Mouse (Mus musculus) hindbrain, embryonic 15.5 days (tissue): ENCODE data around the gene Glp1r. TPM values are rescaled to one million over a fixed set of nuclear protein-coding genes. Genes with fewer than 3 reads are reported as not detected.

Experiments used
- ATAC-seq: fragments of 200-750 bp; cut with Nextera tagmentation; 2 replicates; pipeline ENCODE4 v1.8.0; 2017; ENCODE audit warnings: low read depth, moderate number of reproducible peaks, moderate TSS enrichment; ENCODE audit not compliant: low FRiP score
- H3K27ac ChIP-seq: fragments of 300-500 bp; sonication (generic); replicated peaks from 2 replicates; pipeline ENCODE4 v1.5.1; 2015; ENCODE audit warnings: mild to moderate bottlenecking, inconsistent platforms
- H3K27me3 ChIP-seq: fragments of 300-500 bp; sonication (generic); 2 replicates; pipeline ENCODE4 v1.6.1; 2015; ENCODE audit warnings: control low read depth, inconsistent platforms
- H3K36me3 ChIP-seq: fragments of 300-500 bp; sonication (generic); 2 replicates; pipeline ENCODE4 v1.6.1; 2015; ENCODE audit warnings: control low read depth, inconsistent platforms
- H3K4me1 ChIP-seq: fragments of 300-500 bp; sonication (generic); replicated peaks from 2 replicates; pipeline ENCODE4 v1.6.1; 2015; ENCODE audit warnings: control low read depth, inconsistent platforms
- H3K4me2 ChIP-seq: fragments of 300-500 bp; sonication (generic); 2 replicates; pipeline ENCODE4 v1.6.1; 2015; ENCODE audit warnings: moderate library complexity, mild to moderate bottlenecking, inconsistent platforms
- H3K4me3 ChIP-seq: fragments of 300-500 bp; sonication (generic); 2 replicates; pipeline ENCODE4 v1.5.1; 2015; ENCODE audit warnings: mild to moderate bottlenecking, inconsistent platforms
- H3K9ac ChIP-seq: fragments of 300-500 bp; sonication (generic); 2 replicates; pipeline ENCODE4 v1.6.1; 2015; ENCODE audit warnings: inconsistent platforms
- H3K9me3 ChIP-seq: fragments of 300-500 bp; sonication (generic); 2 replicates; pipeline ENCODE4 v1.6.1; 2016; ENCODE audit warnings: control low read depth, inconsistent platforms
- WGBS: fragments of 180-500 bp; shearing (Covaris S2); methylation state at CpG from one replicate; pipeline ENCODE4 v1.1.7; 2015; 5-methylcytosine and 5-hydroxymethylcytosine counted together
- polyA plus RNA-seq: library from polyadenylated mRNA; unstranded; fragments of >200 nt; fragmentation: Nextera tagmentation; extraction: Ambion mirVana; gene quantifications from 2 replicates; pipeline ENCODE4 v1.2.1, GENCODE M21; 2015

The Glp1r gene
- polyA plus RNA-seq, 1 experiment from 2014 or later: 0.95 TPM

DNA sequence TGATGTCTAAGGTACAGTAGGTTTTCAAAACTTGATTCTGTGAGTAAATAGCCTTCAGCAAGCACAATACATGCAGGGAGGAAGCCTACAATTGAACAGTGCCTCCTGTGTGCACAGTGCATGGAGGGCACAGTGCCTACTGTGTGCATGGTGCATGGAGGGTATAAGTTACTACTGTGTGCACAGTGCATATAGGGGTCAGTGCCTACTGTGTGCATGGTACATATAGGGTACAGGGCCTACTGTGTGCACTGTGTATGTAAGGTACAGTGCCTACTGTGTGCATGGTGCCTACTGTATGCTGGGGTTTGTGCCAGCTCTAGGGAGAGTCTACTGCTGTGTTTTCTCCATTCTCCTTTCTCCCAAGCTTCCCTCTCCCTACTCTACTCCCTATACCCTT, 12.6 kb downstream of the Glp1r start:
- H3K4me3 ChIP-seq: no peak overlapping the region
- no peak overlapping the region for H3K9ac ChIP-seq
- no peak overlapping the region for H3K4me2 ChIP-seq
- no peaks in the 10 kb centered on the region for H3K27me3 ChIP-seq
- peaks cover 12% of the 10 kb centered on the region for H3K4me1 ChIP-seq
- no peaks in the 10 kb centered on the region for H3K9me3 ChIP-seq
- no peaks in the 10 kb centered on the region for H3K36me3 ChIP-seq
- ATAC-seq: 0 out of 2 replicates have a peak, but pooled peaks have one; percentile 52
- no peak overlapping the region for H3K27ac ChIP-seq

DNA sequence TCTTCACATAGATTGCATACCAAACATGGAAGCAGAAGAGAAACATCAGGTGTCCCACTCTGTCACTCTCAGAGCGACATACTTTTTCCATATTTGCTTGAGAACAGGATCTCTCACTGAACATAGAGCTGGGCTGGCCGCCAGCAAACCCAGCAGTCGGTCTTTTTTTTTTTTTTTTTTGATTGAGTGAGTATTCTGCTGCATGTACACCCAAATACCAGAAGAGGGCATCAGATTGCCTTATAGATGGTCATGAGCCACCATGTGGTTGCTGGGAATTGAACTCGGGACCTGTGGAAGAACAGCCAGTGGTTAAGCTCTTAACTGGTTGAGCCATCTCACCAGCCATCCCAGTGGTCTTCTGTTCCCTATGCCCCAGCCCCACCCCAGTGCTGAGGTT, 21.9 kb downstream of the Glp1r start:
- Histone ChIP-seq H3K27ac (no peak overlapping the region), H3K4me1 (no peaks in the 10 kb centered on the region), H3K27me3 (no peaks in the 10 kb centered on the region), H3K36me3 (no peaks in the 10 kb centered on the region), H3K4me2 (no peak overlapping the region), H3K9me3 (no peaks in the 10 kb centered on the region), H3K4me3 (no peak overlapping the region), H3K9ac (no peak overlapping the region)
- ATAC-seq: no peak
- WGBS: 68% methylated on average over 4 of the region's 4 CpGs

DNA sequence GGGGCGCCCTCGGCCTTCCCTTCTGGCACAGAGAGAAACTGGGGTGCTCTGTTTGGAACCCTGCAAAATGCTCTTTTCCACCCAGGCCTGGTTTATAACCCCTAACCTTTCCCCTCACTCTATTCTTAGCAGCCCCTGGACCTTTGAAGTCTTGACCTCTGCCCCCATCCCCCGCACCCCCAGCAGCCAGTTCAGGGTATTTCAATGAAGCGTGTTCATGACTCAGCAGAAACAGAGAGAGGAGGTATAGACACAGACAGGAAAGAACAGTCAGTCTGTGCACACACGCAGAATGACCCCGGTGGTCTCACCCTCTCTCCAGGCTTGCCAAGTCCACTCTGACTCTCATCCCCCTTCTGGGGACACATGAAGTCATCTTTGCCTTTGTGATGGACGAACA, 29.2 kb downstream of the Glp1r start:
- no peak overlapping the region for H3K4me2 ChIP-seq
- H3K9ac ChIP-seq: no peak overlapping the region
- H3K4me1 ChIP-seq: no peaks in the 10 kb centered on the region
- H3K36me3 ChIP-seq: no peaks in the 10 kb centered on the region
- no peak overlapping the region for H3K4me3 ChIP-seq
- no peaks in the 10 kb centered on the region for H3K27me3 ChIP-seq
- no peak for ATAC-seq
- H3K27ac ChIP-seq: no peak overlapping the region
- H3K9me3 ChIP-seq: no peaks in the 10 kb centered on the region
- 80% methylated on average over 7 of the region's 7 CpGs for WGBS

DNA sequence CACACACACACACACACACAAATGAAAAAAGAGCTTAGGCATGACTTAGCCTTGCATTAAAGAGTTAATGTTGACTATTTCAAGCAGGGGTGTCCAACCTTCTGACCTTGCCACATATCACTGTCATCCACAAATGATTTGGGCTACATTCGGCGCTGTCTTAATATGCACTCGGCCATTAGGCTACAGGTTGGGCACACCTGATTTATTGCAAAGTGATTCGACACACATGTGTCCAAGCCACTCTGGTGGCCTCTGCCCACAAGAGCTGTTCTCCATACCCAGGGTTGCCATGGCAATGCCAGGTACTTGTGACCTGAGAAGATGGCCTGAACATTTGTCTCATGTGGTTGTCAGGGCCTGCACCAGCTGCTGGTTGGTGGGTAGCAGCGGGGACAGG, 31.2 kb downstream of the Glp1r start:
- H3K27me3 ChIP-seq: no peaks in the 10 kb centered on the region
- WGBS: 80% methylated on average over 5 of the region's 5 CpGs
- H3K4me2 ChIP-seq: no peak overlapping the region
- peaks cover 9% of the 10 kb centered on the region; the same call in 1 of the 2 replicates for H3K4me1 ChIP-seq
- H3K4me3 ChIP-seq: no peak overlapping the region
- no peak overlapping the region for H3K9ac ChIP-seq
- H3K36me3 ChIP-seq: no peaks in the 10 kb centered on the region
- no peak overlapping the region for H3K27ac ChIP-seq
- ATAC-seq: no peak
- no peaks in the 10 kb centered on the region for H3K9me3 ChIP-seq

DNA sequence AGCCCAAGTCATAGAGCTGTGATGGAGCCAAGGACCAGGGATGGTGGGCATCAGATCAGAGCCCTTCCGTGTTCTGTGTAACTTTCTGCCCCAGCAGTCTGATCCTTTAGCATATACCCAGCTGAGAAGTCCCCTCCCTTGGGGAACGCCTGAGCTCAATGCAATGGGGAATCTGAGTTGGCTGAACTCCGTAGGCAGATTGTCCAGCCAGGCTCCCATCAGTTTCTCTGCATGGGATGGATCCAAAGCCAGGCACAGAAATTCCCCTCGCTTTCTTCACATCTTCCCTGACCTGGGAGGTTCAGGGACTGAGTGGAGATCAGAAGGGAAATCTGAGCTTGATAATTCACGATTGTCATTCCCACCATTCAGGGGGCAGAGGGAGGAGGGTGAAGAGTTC, 33.7 kb downstream of the Glp1r start:
- Histone ChIP-seq H3K36me3 (no peaks in the 10 kb centered on the region), H3K4me1 (peaks cover 9% of the 10 kb centered on the region; the same call in 1 of the 2 replicates), H3K9ac (no peak overlapping the region), H3K9me3 (no peaks in the 10 kb centered on the region), H3K4me3 (no peak overlapping the region), H3K27ac (no peak overlapping the region), H3K4me2 (no peak overlapping the region), H3K27me3 (no peaks in the 10 kb centered on the region)
- WGBS: 37% methylated on average over 5 of the region's 5 CpGs
- no peak for ATAC-seq

DNA sequence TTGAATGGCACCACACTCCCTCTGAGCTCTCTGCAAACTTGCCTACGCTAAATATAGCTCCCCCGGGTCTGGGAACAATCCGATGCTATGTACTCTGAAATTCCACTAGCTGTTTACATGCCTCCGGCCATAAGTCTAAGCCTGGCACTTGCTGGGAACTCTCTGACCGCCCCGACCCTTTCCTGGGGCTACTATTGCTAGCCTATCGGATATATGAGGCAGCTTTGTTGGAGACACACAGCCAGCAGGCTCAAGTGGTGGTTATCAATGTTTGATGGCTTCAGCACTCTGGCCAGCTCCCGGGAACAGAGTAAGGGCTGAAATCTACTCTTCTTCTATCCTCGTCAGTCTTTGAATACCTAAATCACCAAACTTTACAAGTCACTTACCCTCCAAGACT, 36.9 kb downstream of the Glp1r start:
- Histone ChIP-seq H3K4me3 (no peak overlapping the region), H3K9ac (no peak overlapping the region), H3K9me3 (no peaks in the 10 kb centered on the region), H3K36me3 (no peaks in the 10 kb centered on the region), H3K4me2 (no peak overlapping the region), H3K4me1 (peaks cover 9% of the 10 kb centered on the region; the same call in 1 of the 2 replicates), H3K27ac (no peak overlapping the region), H3K27me3 (no peaks in the 10 kb centered on the region)
- WGBS: 60% methylated on average over 9 of the region's 9 CpGs
- ATAC-seq: no peak

DNA sequence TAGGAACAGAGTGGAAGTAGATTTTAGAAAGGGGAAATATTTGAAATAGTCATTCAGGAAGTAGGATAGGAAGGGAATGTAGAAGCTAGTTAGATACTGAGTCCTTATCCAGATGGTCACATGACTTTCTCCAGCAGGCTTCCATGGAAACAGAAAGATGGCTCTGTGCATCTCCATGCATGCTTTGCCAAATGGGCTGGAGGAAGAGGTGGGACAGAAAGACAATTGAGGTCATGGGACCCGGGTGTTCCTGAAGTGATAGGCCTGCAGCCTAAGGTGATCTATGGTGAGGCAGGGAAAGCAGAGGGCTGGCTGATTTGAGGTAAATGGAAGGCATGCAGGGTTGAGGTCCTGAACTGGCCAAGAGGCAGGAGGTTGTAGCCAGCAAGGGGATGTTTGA, 46.8 kb downstream of the Glp1r start:
- H3K36me3 ChIP-seq: no peaks in the 10 kb centered on the region
- H3K9ac ChIP-seq: no peak overlapping the region
- no peak for ATAC-seq
- no peaks in the 10 kb centered on the region; the same call in 1 of the 2 replicates for H3K27me3 ChIP-seq
- 48% methylated on average over 1 of the region's 1 CpGs for WGBS
- H3K4me3 ChIP-seq: no peak overlapping the region
- H3K27ac ChIP-seq: no peak overlapping the region
- H3K4me2 ChIP-seq: no peak overlapping the region
- no peaks in the 10 kb centered on the region for H3K4me1 ChIP-seq
- H3K9me3 ChIP-seq: no peaks in the 10 kb centered on the region

DNA sequence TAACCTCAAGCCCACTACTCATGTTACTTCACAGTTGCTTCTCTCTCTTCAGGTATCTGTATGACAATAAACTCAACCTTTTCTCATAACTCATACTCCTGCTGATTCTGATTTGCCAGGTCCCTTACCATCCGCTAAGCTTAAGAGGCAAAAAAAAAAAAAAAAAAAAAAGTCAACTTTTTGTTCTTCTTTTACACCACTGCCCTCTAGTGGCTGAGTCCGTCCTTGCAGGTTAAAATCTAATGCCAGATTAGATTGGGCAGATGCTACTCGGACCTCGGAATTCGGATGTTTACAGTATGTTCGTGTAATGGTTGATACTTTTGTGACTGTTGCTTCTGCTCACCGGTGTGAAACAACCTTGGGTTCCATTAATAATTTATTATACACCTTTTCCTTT, 49.2 kb downstream of the Glp1r start:
- WGBS: 6% methylated on average over 7 of the region's 7 CpGs
- Histone ChIP-seq H3K9ac (no peak overlapping the region), H3K27me3 (no peaks in the 10 kb centered on the region; the same call in 1 of the 2 replicates), H3K4me3 (no peak overlapping the region), H3K27ac (no peak overlapping the region), H3K9me3 (no peaks in the 10 kb centered on the region), H3K36me3 (no peaks in the 10 kb centered on the region), H3K4me1 (peaks cover 7% of the 10 kb centered on the region; the same call in 1 of the 2 replicates), H3K4me2 (no peak overlapping the region)
- no peak for ATAC-seq

DNA sequence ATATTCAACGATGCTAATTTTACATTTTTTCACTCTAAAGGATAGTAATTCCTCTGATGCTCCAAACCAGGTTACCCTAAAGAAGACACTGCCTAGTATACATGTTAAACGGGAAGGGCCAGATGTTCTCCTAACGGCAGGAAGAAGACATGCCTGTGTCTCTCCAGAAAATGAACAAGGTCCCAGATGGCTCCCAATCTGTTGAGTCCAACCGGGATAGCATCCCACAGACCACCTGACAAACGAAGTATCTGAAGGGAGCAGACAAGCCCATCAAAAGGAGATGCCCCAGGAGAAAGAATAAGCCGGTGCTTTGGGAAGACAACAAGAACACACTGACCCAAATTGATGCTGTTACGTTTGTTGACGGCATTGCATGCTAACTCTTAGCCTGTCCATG, 50.0 kb downstream of the Glp1r start:
- no peak for ATAC-seq
- no peaks in the 10 kb centered on the region for H3K36me3 ChIP-seq
- no peaks in the 10 kb centered on the region for H3K9me3 ChIP-seq
- 59% methylated on average over 8 of the region's 8 CpGs for WGBS
- H3K4me3 ChIP-seq: no peak overlapping the region
- H3K4me2 ChIP-seq: no peak overlapping the region
- no peak overlapping the region for H3K9ac ChIP-seq
- peaks cover 7% of the 10 kb centered on the region; the same call in 1 of the 2 replicates for H3K4me1 ChIP-seq
- no peaks in the 10 kb centered on the region; the same call in 1 of the 2 replicates for H3K27me3 ChIP-seq
- H3K27ac ChIP-seq: no peak overlapping the region

DNA sequence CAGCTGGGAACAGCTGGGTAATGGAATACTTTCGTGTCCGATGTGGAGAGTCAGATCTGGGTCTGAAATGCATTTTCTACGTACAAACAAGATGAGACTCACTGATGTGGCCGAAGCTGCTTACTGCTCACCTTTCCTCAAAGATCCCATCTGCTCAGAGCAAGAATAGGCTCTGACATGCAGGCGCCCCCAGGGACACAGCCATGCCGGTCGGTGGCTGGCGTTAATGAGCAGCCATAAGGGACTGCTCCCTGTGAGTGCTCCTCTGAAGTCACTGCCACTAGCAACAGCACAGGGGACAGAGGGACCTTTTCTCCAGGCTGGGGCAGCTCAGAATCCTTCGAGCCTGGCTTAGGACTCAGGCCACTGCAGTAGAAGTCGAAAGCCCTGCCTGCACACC, 52.7 kb downstream of the Glp1r start, which contains the start of gene Umodl1:
Umodl1 (plus strand) TSS at position 301 of the 400 bp plus-strand sequence.
- no peak within 1 kb of the TSS for H3K4me2 ChIP-seq
- no peaks in the 10 kb centered on the region for H3K36me3 ChIP-seq
- WGBS: 44% methylated on average over 10 of the region's 10 CpGs
- no peak for ATAC-seq
- H3K27ac ChIP-seq: no peak within 1 kb of the TSS
- H3K4me1 ChIP-seq: peaks cover 7% of the 10 kb centered on the region; the same call in 1 of the 2 replicates
- no peaks in the 10 kb centered on the region for H3K9me3 ChIP-seq
- H3K4me3 ChIP-seq: no peak within 1 kb of the TSS
- H3K27me3 ChIP-seq: no peaks in the 10 kb centered on the region; the same call in 1 of the 2 replicates
- H3K9ac ChIP-seq: no peak within 1 kb of the TSS

DNA sequence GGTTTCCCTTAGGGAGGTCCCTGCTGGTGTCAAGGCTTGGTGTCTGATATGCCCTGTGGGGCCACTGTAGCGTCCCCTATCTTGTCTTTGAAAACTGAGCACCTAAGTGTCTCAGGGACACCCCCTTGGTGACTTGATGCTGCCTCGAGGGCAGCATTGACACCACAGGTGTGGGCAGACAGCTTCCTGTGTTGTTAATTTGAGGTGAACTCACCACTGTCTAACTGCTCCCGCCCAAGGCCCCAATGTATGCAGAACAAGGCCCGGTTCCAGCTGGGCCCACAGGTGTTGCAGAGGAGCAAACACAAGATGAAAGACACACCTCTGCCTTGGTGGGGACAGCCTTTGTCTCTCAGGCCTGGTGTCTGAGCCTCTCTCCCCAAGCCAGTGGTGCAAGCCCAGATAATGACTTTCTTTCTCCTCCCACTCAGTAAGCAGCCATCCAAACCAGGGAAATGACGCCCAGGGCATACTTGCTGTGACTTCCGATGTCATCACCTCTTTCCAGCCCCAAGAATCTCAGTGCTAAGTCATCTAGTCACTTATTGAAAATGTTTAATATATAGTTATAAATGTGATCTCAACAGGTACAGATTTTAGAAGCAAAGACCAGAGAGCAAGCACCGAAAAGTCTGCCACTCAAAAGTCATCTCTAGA, 60.4 kb downstream of the Glp1r start:
- H3K36me3 ChIP-seq: no peaks in the 10 kb centered on the region
- H3K27me3 ChIP-seq: no peaks in the 10 kb centered on the region
- ATAC-seq: no peak
- no peak overlapping the region for H3K27ac ChIP-seq
- H3K4me2 ChIP-seq: no peak overlapping the region
- H3K4me1 ChIP-seq: 0 out of 2 replicates have a peak, but pooled peaks cover 2% of the 10 kb centered on the region
- H3K9ac ChIP-seq: no peak overlapping the region
- WGBS: 80% methylated on average over 7 of the region's 7 CpGs
- H3K4me3 ChIP-seq: no peak overlapping the region
- H3K9me3 ChIP-seq: no peaks in the 10 kb centered on the region

DNA sequence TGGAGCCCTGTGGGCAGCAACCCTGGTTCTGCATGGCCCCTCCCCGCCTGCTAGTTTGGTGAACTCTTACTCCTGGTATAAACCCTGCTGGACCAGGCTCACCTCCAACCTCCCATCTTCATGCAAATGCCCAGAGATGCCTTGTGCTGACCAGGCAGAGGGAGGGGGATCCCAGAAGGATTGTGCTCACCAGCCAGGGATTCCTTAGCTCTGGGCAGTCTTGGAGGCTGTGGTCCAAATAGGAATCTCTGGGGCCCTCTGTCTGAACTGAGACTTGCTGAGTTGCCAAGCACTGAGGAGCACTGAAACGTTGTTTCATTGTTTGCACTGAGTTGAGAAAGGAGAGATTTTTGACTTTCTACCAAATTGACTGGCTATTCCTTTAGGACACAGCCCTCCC, 61.3 kb downstream of the Glp1r start:
- H3K36me3 ChIP-seq: no peaks in the 10 kb centered on the region
- 0 out of 2 replicates have a peak, but pooled peaks have one; percentile 51 for ATAC-seq
- no peak overlapping the region for H3K27ac ChIP-seq
- H3K9me3 ChIP-seq: no peaks in the 10 kb centered on the region
- H3K4me1 ChIP-seq: 0 out of 2 replicates have a peak, but pooled peaks cover 2% of the 10 kb centered on the region
- H3K4me2 ChIP-seq: no peak overlapping the region
- H3K9ac ChIP-seq: no peak overlapping the region
- no peaks in the 10 kb centered on the region for H3K27me3 ChIP-seq
- no peak overlapping the region for H3K4me3 ChIP-seq
- WGBS: 40% methylated on average over 2 of the region's 2 CpGs

DNA sequence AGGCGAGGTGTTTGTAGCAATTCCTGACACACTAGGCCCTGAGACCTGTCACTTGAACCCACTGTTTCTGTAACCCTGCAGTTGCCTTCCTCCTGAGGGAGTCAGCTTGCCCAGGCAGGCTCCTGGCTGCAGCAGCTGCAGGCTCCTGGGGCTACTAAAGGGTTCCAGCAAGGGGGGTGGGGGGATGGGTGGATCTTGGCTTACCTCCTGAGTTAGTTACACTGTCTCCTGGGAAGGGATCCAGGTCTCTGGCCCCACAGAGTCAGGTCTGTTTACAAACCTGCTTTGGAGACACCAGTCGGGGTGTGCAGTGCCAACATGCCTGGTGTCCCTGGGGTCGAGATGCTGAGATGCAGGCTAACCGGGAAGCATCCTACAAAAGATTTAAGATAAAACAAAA, 68.4 kb downstream of the Glp1r start:
- WGBS: 54% methylated on average over 4 of the region's 4 CpGs

More for the DNA sequence above, 68.4 kb downstream of the Glp1r start:
- H3K4me2 ChIP-seq: no peak overlapping the region
- no peak overlapping the region for H3K9ac ChIP-seq
- H3K4me3 ChIP-seq: no peak overlapping the region
- no peaks in the 10 kb centered on the region for H3K9me3 ChIP-seq
- H3K27me3 ChIP-seq: no peaks in the 10 kb centered on the region
- no peaks in the 10 kb centered on the region for H3K36me3 ChIP-seq
- no peak for ATAC-seq
- no peak overlapping the region for H3K27ac ChIP-seq
- no peaks in the 10 kb centered on the region for H3K4me1 ChIP-seq
